Mouse (Mus musculus) thymus, postnatal 4 days (tissue): ENCODE results near the gene Ncl.
"Not testable (repeated sequence)": the region's sequence is repeated elsewhere in the genome, so short reads cannot be mapped to it uniquely, and the experiment has no call there.

Experiments
- DNase-seq: peaks from one replicate; pipeline ENCODE4 v3.0.0; 2021

The Ncl gene

DNA sequence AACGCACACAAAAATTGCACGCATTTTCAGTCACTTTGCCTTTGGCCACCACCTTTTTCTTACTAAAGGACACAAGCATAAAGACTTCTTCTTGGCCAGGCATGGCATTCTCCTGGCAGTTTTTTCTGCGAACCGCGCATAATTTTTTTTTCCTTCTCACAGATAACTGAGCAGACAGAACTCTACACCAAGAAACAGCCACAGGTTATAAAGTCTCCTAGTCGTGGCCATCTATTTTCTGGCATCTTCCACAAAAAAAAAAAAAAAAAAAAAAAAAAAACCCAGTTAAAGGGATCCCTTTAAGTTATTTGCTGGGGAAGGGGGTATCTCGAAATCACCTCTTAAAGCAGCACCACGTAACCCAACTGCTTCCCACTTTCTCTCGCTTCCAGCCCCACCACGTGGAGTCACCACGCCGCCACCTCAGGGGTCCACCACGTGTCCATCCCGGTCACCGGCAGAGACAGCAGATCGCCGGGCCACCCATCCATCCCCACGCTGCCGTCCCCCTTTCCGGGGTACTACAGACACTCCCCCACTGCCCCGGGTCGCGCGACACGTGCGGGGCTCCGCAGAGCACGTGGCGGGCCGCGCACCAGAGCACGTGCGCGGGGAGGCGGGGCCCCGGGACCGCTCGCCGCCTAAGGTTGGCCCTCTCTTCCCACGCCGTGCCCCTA is 833 bp downstream of the Ncl start:
- no peak for DNase-seq

DNA sequence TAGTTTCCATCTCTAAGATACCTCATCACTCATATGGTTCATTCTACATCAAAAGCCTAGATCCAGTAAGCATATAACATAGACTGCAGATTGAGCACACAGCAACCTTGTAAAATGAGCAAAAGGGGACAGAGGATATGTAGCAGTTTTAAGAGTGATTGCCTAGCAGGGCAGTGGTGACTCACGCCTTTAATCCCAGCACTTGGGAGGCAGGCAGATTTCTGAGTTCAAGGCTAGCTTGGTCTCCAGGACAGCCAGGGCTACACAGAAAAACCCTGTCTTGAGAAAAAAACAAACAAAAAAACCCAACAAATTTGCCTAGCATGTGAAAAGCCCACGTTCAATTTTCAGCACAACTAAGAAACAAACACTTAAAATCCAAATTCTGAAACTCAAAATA is 5.0 kb downstream of the Ncl start:
- DNase-seq: no peak

DNA sequence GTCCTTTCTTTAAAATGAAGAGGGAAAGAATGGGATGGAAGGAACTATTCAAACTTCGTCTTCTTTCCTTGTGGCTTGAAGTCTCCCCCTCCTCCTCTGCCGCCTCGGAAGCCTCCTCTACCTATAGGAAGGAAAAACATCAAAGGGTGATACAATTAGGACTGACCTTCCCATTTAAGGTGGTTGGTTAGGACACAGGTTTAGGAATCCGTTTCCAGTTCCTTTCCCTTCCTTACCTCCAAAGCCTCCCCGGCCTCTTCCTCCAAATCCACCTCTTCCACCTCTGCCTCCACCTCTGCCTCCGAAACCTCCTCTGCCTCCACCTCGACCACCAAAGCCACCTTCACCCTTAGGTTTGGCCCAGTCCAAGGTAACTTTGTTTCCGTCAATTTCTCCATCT is 8.6 kb downstream of the Ncl start:
- no peak for DNase-seq

DNA sequence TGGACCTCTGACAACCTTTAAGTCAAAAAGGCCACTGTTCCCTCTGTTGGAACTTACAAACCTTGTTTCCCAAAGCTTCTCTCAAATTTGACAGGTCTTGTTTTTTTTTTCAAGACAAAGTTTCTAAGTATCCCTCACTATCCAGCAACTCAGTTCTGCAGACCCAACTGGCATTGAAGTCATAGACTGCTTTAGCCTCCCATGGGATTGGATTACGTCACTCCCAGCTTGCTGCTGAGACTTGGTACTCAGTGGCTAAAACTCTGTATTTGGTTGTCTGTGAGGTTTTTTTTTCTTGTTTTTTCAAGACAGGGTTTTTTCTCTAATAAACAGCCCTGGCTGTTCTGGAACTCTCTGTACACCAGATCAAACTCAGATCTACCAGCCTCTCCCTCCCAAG is 9.5 kb downstream of the Ncl start:
- DNase-seq: no peak

DNA sequence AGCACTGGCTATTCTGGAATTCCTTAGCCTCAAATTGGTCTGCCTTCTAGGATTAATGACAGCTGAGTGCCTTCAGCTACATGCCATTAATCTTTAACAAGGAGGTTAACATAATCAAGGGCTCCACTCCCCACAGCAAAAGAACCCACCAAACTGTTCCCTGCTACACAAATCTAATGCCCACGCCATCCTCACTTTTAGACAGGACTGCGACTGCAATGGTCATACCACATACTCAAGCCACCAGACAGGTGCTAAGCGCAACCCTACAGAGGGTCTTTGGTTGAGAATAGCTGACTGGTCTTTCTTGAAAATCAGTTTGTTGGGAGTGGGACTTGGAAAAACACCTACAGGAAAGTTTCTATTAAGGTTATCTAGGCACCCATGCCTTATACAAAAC is 10.0 kb downstream of the Ncl start:
- DNase-seq: no peak

DNA sequence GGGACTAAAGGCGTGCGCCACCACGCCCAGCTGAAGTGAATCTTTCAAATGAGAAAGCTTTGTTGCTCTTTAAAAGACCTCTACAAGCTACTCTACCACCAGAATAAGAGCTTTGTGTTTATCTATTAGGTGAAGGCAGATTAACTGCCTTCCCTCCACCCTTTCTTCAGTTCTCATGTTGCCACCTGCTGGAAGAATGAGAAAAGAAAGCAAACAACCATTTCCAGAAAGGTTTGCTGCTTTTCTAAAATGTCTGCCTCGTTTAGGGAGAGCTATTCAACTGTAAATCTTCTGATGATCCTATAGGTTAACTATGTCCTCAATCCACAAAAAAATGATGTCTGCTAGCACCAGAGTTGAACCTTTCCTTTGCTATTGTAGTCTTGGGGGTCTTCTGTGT is 10.4 kb downstream of the Ncl start:
- DNase-seq: no peak

DNA sequence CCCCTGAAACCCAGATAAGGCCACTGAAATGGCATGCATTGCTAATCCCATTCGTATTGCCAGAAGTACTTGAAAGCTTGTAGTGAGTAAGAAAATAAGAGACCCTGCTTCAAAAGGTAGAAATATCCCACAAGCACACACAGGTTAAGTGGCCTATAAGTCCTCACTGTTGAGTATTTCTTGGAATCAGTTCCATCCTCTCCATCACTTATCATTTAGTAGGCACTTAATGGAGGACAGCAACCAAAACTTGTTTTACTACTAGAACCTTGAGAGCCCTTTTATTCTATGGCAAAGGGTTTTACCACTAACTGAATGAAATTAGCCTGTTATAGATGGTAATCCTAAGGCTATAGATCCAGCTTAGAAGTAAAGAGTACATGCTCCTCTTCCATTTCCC is 11.1 kb downstream of the Ncl start:
- no peak for DNase-seq

DNA sequence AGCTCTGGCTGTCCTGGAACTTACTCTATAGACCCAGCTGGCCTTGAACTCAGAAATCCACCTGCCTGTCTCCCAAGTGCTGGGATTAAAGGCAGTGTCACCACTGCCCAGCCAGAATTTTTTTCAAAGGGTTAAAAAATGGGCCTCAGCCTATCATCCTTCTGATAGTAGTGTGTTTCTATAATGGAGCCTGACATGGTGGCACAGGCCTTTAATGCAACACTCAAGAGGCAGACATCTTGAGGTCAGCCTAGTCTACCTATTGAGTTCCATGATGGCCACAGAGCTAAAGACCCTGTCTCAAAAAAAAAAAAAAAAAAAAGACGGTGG is 11.5 kb downstream of the Ncl start:
- DNase-seq: no peak

DNA sequence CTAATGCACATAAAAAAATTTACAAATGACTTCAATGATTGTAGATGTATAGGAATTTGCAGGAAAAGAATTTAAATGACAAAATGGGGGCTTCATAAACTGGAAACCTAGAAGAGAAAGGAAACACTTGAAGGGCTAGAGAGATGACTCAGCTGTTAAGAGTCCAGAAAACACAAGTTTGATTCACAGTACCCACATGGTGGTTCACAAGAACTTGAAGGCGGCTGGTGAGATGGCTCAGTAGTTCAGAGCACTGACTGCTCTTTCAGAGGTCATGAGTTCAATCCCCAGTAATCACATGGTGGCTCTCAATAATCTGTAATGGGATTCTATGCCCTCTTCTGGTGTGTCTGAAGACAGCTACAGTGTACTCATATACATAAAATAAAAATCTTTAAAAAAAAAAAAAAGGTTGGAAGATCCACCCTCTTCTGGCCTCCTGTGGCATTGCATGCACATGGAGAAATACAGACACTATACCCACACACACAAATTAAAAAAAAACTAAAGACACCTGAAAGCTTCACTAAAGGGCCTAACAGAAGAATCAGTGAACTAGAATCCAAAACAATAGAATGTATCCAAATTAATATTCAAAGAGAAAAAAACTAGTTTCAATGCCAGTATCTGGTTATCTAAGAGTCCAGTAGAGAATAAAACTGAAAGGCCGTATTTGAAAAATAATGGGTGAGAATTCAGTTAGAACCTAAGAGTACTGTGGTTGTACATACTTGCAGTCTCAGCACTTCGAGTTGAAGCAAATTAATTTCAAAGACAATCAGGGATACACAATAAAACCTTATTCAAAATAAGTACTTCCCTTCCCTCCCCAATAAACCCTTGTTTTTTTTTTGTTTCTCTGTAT is 12.1 kb downstream of the Ncl start:
- peak; percentile 53 for DNase-seq

DNA sequence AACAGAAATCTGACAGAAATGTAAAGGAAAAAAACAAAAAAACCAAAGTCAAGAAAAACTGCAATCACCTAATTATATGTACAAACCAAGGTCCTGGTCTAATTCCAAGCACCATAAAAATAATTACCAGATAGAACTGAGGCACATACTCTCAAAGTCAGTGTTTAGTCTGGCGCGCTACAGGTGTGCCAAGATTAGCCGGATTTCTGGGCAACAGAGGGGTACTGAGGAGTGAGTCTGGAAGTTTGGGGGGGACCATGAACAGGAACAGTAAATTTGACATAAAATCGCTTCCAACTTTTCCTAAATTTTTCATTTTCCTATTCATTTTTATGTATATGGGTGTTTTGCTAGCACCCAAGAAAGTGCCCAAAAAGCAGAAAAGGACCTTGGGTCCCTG is 13.2 kb downstream of the Ncl start:
- no peak for DNase-seq

DNA sequence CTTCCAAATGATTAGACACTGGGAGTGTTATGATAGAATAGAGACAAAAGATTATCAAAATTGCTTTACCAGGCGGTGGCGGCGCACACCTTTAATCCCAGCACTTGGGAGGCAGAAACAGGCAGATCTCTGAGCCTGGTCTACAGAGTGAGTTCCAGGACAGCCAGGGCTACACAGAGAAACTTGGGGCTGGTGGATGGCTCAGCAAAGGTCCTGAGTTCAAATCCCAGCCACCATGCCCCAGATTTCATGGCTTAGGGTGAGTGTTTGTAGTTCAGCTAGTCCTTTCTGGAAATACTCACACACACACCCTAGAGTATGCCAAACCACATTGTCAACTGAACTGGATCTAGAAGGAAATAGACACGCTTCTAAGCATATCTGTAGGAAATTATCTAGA is 14.1 kb downstream of the Ncl start:
- DNase-seq: no peak

DNA sequence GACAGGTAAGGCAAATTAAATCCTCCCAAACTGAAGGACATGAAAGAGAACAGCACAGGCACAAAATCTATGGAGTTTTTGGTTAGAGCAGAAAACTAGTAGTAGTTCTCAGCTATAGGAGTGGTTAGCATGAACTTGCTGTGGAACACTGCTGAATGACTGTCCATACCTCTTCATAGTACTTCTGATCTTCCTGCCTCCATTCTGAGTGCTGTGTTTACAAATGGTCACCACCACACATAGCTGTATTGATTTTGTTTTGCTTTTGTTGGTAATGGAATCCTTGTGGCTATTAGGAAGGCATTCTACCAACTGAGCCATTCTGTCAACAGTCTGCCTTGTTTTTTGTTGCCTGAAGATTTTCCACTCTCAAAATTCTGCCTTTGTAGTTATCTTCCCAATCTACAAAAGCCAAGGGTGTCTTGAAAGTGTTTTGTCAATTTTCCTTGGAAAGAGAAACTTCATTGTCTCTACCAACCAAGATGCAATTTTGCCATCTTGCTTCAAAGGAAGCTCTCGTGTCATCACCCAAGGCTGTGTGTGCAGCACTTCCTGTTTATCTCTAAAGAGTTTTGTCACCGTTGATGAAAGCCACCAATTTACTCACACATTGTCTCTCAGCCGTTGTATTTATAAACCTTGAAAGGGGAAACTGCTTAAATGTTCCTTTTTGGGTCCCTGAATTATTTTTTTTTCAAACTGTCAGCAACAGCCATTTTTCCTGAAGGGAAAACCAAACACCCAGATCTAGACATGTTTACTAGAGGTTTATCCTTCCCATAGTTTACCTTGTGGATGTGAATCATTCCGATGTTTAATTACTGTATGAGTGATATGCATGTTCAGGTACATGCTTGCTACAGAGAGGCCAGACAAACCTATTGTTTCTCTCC is 15.0 kb downstream of the Ncl start:
- DNase-seq: no peak

DNA sequence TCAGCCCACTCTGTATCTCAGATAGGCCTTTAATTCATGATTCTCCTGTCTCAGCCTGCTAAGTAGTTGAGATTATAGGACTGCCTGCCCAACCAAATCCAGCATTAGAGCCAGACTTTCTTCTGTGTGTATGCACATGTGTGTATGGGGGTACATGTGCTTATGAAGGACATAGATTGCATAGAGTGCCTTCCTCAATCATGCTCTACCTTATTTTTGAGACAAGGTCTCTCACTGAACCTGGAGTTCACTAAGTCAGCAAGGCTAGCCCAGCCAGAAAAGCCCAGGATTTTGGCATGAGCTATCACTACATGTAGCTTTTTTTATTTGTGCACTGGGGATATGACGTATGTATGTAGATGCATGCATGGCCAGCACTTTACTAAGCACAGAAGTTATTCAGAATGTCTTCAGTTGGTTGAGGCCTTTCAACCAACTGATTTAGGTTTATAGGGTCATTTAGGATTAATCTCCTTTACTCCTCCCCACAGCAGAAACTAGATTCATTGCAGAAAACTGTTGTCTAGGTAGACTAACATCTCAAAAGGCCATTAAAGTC is 16.0 kb downstream of the Ncl start:
- DNase-seq: no peak

DNA sequence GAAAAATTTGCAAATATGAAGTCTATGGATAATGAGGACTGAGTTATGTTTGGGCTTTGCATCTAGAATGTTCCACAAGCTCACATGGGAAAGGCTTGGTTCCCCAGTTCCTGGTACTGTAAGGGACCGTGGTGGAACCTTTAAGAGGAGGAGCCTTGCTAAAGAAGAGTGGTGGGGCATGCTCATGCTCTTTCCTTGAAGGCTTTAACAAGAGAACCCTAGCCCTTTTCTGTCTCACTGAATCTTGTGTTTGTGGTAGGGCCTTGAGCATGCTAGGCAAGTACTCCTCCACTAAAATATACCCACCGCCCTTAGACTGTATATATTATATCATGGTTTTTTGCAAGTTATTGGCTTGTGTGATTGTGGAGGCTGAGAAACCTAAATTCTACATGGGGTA is 16.8 kb downstream of the Ncl start:
- no peak for DNase-seq

DNA sequence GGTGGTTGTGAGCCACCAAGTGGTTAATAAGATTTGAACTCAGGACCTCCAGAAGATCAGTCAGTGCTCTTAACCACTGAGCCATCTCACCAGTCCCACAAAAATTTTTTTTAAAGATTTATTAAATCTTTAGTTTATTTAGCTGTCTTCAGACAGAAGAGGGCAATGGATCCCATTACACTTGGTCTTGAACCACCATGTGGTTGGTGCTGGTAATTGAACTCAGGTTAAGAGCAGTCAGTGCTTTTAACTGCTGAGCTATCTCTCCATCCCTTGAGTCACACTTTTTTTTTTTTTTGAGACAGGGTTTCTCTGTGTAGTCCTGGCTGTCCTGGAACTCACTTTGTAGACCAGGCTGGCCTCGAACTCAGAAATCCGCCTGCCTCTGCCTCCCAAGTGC is 18.1 kb downstream of the Ncl start:
- DNase-seq: not testable (repeated sequence)

DNA sequence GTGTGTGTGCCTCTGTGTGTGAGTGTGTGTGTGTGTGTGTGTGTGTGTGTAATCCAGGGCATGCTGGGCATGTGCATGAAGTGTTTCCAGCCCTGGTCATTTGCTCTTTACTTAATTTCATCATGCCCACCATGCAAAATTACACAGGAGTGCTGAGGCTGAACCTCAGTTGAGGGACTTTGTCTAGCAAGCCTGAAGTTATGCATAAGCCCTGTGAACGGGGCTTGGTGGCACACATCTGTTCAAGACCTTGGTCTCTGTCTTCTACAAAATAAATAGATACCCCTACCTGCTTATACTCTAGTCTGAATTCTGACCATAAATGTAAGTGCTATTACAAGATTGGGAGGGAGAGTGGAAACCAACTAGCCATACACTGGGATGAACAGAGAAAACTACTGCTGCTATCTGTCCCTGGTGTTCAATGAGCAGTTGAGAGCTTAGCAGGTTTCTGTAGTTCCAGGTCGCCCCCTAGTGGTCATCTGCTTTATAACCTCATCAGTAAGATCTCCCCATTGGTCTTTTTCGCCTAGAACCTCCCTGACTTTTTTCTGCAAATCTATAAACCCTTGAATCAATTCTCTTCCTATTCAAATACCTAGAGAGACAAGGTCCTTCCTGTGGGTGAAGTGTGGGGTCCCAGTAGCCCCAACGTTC is 19.9 kb downstream of the Ncl start:
- peak; percentile 86 for DNase-seq

DNA sequence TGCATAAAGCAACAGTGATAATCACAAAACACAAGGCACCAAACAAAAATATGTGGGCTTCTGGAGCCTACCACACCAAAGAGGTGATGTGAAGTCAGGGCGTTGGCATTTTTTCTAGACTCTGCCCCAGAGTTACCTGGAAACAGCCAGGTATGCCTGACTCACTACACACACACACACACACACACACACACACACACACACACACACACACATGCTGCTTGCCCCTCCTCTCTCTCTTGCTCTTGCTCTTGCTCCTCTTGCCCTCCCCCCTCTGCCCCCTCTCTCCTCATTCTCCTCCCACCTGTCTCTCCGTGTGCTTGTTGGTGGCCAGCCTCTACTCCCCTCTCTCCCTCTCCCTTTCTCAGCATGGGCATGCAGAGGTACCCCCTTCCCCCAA is 22.9 kb downstream of the Ncl start:
- no peak for DNase-seq

DNA sequence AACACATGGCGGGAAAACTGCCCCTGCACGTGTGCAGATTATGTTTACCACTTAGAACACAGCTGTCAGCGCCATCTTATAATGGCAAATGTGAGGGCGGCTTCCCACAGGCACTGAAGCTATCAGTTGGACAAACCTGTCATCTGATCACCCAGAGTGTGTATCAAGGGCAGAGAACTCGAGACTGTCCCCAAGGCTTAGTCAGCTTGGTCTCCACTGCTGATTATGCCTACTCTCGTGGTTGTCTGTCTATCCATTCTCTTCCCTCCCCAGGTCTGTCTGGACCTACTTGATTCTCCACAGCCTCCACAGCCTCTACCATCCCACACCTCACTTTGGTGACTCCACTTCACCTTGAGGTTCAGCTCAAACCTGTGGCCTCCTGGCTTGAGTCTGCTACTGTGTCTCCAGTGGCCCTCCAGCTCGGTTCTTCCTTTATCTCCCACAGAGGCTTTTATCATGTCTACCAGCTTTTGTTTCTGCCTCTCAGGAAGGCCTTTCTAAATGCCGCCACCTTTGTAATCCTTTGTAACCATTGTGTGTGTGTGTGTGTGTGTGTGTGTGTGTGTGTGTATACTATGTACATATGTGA is 38.3 kb downstream of the Ncl start:
- DNase-seq: no peak

DNA sequence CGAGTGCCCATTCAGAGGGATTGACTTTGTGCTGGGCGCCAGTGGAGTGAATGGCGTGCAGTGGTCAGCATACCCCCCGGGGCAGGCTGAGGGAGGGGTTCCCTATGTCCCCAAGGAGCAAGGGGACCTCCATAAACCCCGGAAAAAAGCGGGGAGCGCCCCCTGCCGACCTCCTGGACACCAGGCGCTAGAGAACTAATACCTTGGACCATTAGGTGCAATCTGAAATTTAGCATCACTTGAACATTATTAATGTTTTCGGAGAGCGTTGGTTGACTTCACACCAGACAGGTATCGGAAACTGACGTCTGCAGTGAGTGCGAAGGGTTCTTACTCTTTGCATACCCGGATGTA is 45.5 kb downstream of the Ncl start:
- DNase-seq: peak; percentile 76

DNA sequence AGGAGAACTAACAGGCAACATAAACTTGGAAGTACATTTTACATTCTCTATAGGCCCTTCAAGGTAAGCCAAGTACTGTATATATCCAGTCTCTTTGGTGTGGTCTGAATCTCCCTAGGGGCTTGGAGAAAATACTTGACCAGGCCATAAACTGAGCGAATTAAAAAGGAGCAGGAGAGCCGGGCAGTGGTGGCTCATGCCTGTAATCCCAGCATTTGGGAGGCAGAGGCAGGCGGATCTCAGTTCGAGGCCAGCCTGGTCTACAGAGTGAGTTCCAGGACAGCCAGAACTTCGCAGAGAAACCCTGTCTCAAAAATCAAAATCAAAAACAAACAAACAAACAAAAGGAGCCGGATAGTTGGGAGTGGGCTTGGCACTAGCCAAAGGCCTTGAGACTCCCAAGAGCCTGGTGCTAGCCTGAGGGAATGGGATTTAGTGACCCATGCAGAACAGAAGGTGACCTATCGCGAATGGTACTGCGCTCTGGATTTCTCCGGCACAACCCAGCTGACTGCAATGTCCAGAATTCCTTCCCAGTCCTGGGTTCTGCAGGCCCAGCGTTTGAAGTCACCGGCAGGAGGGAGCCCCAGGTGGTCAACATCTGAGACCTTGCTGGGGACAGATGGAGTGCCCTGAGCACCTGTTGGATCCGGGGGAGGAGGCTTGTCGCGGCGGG is 46.0 kb downstream of the Ncl start:
- DNase-seq: no peak

DNA sequence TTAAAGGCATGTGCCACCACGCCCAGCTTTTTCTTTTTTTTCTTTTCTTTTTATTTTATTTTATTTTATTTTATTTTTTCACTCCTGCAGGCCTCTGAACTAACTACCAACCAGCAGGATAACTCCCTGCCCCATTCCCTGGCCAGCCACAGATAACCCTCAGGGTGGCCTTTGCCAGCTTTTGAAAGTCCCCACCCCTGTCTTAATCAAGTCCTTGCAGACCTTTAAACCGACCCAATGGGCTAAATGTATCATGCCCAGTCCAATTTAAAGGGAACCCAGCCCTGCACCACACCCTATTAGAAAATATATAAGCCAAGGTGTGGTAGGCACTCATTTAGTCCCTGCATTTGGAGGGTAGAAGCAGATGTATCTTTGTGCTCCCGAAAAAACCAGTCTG is 46.9 kb downstream of the Ncl start:
- DNase-seq: no peak

DNA sequence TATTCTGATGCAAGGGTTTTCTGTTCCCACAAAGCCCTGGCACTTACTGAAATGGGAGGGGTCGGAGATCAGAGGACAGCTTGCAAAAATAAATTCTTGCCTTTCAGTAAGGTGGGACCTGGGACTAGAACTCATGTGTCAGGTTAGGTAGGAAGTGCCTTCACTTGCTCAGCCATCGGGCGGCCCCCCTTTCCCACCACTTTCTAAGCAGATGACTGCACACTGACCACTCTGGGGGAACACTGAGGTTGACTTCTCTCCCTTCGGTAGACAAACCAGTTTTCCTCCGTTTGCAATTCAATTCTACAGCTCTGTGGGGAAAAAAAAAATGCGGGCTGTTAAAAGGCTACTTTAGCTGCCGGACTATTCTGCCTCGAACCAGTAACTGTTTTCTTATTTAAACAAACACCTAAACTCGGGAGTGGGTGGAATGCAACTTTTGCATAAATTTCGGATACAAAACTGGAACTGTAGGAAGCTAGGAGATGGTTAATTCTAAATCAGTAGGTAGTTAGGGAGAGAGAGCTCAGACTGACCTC is 47.7 kb downstream of the Ncl start:
- DNase-seq: no peak
